Mouse (Mus musculus): ENCODE measurements around the gene Rgs10.

DNA sequence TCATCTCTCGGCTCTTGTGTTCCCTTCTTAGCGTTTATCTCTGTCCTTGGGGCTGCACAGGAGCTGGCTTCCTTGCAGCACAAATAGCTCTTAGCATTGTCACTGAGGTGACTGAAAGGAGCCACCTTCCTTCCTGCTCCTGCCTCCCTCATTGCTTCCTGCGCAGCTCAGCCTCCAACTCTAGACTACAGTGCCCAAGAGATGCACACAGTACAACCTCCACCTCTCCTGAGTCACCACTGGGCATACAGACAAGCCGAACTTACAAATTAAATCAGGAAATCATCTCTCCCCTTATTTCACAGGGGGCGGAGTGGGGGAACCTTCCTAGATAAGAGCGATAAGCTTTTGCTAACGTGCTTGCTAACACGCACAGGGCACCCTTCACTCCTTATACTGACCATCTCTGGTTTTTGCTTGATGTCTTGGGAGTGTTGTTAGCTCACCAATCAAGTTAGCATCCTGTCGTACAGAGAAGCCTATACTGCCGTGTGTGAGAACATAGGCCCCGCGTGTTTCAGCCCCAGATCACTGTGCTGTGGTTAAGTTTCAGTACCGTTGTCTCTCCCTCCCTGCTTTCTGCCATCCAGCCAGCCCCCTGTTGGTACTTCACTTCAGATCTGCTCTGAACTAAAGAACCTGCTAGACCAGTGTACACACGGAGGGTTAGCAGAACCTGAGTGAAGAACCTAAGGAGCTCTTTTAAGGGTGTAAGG is 36.6 kb downstream of the Rgs10 start:
- TF ChIP-seq CTCF (IDR thresholded peaks at IDR 0.05 in 2 of 3, conservative IDR thresholded peaks at IDR 0.05 in 1 of 3; ENCODE audit: control insufficient read depth in 1 of 3, insufficient read depth in 1 of 3, low read depth in 2 of 3, low read length in 3 of 3, poor library complexity in 1 of 3, severe bottlenecking in 1 of 3) (no peak), UBTF (IDR thresholded peaks at IDR 0.05; ENCODE audit: borderline replicate concordance, insufficient read depth, low read depth, low read length) (no peak), ELF1 (IDR thresholded peaks at IDR 0.05; ENCODE audit: low read depth, low read length) (no peak), ZMIZ1 (IDR thresholded peaks at IDR 0.05; ENCODE audit: low read depth, low read length) (no peak), EP300 (IDR thresholded peaks at IDR 0.05; ENCODE audit: low read depth in 1 of 2, low read length in 2 of 2) (no peak), POLR2A (IDR thresholded peaks at IDR 0.05; ENCODE audit: control insufficient read depth in 1 of 2, insufficient read depth in 1 of 2, low read depth in 1 of 2, low read length in 2 of 2, poor library complexity in 1 of 2) (no peak), TAL1 (IDR thresholded peaks at IDR 0.05; ENCODE audit: low read length) (no peak), MAX (IDR thresholded peaks at IDR 0.05; ENCODE audit: low read length) (no peak), MXI1 (IDR thresholded peaks at IDR 0.05; ENCODE audit: low read depth, low read length) (no peak), BHLHE40 (IDR thresholded peaks at IDR 0.05; ENCODE audit: borderline replicate concordance, low read depth, low read length) (no peak)

All from MEL (cell line).